Mouse (Mus musculus) hindbrain, embryonic 14.5 days (tissue): ENCODE data around the gene Cavin4. TPM values are rescaled to one million over a fixed set of nuclear protein-coding genes. Genes with fewer than 3 reads are reported as not detected.

Source experiments
- ATAC-seq: fragments of 200-750 bp; cut with Nextera tagmentation; 2 replicates; pipeline ENCODE4 v1.8.0; 2017; ENCODE audit warnings: moderate number of reproducible peaks, mild to moderate bottlenecking, moderate TSS enrichment, moderate library complexity; ENCODE audit not compliant: low FRiP score
- DNase-seq: peaks from one replicate; pipeline ENCODE4 v3.0.0-alpha.2; 2015; ENCODE audit warnings: low spot score
- H3K27ac ChIP-seq: fragments of 300-500 bp; sonication (generic); 2 replicates; pipeline ENCODE4 v1.5.1; 2014; ENCODE audit warnings: mild to moderate bottlenecking, moderate library complexity
- H3K27me3 ChIP-seq: fragments of 300-500 bp; sonication (generic); 2 replicates; pipeline ENCODE4 v1.6.1; 2014; ENCODE audit warnings: mild to moderate bottlenecking, low read length, mixed read lengths; ENCODE audit not compliant: control insufficient read depth, insufficient read depth
- H3K36me3 ChIP-seq: fragments of 300-500 bp; sonication (generic); replicated peaks from 2 replicates; pipeline ENCODE4 v1.6.1; 2014; ENCODE audit not compliant: control insufficient read depth, insufficient read depth
- H3K4me1 ChIP-seq: fragments of 300-500 bp; sonication (generic); replicated peaks from 2 replicates; pipeline ENCODE4 v1.6.1; 2014; ENCODE audit warnings: antibody characterized with exemption, low read length, mixed read lengths; ENCODE audit not compliant: control insufficient read depth, insufficient read depth
- H3K4me2 ChIP-seq: fragments of 300-500 bp; sonication (generic); replicated peaks from 2 replicates; pipeline ENCODE4 v1.6.1; 2014; ENCODE audit warnings: mild to moderate bottlenecking, moderate library complexity
- H3K4me3 ChIP-seq: fragments of 300-500 bp; sonication (generic); replicated peaks from 2 replicates; pipeline ENCODE4 v1.5.1; 2014; ENCODE audit warnings: mild to moderate bottlenecking, low read length
- H3K9ac ChIP-seq: fragments of 300-500 bp; sonication (generic); 2 replicates; pipeline ENCODE4 v1.6.1; 2014
- H3K9me3 ChIP-seq: fragments of 300-500 bp; sonication (generic); 2 replicates; pipeline ENCODE4 v1.6.1; 2016; ENCODE audit warnings: low read length; ENCODE audit not compliant: control insufficient read depth
- WGBS: fragments of 180-500 bp; shearing (Covaris S2); extraction: QIAGEN DNeasy Blood & Tissue Kit; methylation state at CpG from one replicate; pipeline ENCODE4 v1.1.7; 2014; 5-methylcytosine and 5-hydroxymethylcytosine counted together
- polyA plus RNA-seq: library from polyadenylated mRNA; unstranded; fragments of >200 nt; fragmentation: Nextera tagmentation; extraction: Ambion mirVana; gene quantifications from 2 replicates; pipeline ENCODE4 v1.2.1, GENCODE M21; 2014

Cavin4 gene
- polyA plus RNA-seq, 1 experiment from 2014 or later = 1.7 TPM

- Histone ChIP-seq H3K36me3 (peaks cover 83% of the 10 kb centered on the region), H3K4me3 (no peak overlapping the region), H3K4me2 (no peak overlapping the region), H3K9ac (no peak overlapping the region), H3K9me3 (no peaks in the 10 kb centered on the region), H3K4me1 (no peaks in the 10 kb centered on the region), H3K27me3 (no peaks in the 10 kb centered on the region), H3K27ac (0 out of 2 replicates have a peak overlapping the region, but pooled peaks have one; percentile 1)
- no peak for DNase-seq
- no peak for ATAC-seq
- WGBS = 88% methylated on average over 7 of the region's 7 CpGs
Measured at GRCm38 (mm10) chr4:48660619-48661575, 2.4 kb upstream of the Cavin4 start.

- Histone ChIP-seq H3K9ac (no peak overlapping the region), H3K27me3 (no peaks in the 10 kb centered on the region), H3K36me3 (peaks cover 64% of the 10 kb centered on the region), H3K9me3 (no peaks in the 10 kb centered on the region), H3K4me3 (no peak overlapping the region), H3K4me2 (no peak overlapping the region), H3K27ac (no peak overlapping the region), H3K4me1 (no peaks in the 10 kb centered on the region)
- DNase-seq (no peak), ATAC-seq (no peak)
- 96% methylated on average over 6 of the region's 6 CpGs for WGBS
Measured at GRCm38 (mm10) chr4:48664021-48664420, 707 bp downstream of the Cavin4 start.

- peaks cover 42% of the 10 kb centered on the region for H3K36me3 ChIP-seq
Measured at GRCm38 (mm10) chr4:48667279-48667678, 4.0 kb downstream of the Cavin4 start.

GRCm38 (mm10) chr4:48672915-48673314 is 9.6 kb downstream of the Cavin4 start:
- H3K9ac ChIP-seq = no peak overlapping the region

More at GRCm38 (mm10) chr4:48667279-48667678, 4.0 kb downstream of the Cavin4 start:
- Histone ChIP-seq H3K27me3 (no peaks in the 10 kb centered on the region), H3K4me2 (no peak overlapping the region), H3K27ac (no peak overlapping the region), H3K9ac (no peak overlapping the region), H3K4me3 (no peak overlapping the region), H3K9me3 (no peaks in the 10 kb centered on the region), H3K4me1 (no peaks in the 10 kb centered on the region)
- ATAC-seq (no peak), DNase-seq (no peak)
- 93% methylated on average over 6 of the region's 6 CpGs for WGBS

GRCm38 (mm10) chr4:48674412-48674811 is 11.1 kb downstream of the Cavin4 start:
- no peak overlapping the region for H3K4me3 ChIP-seq
- no peaks in the 10 kb centered on the region for H3K27me3 ChIP-seq
- H3K36me3 ChIP-seq = peaks cover 48% of the 10 kb centered on the region
- 89% methylated on average over 7 of the region's 7 CpGs for WGBS
- DNase-seq (no peak), ATAC-seq (no peak)
- H3K4me2 ChIP-seq = no peak overlapping the region
- no peaks in the 10 kb centered on the region for H3K4me1 ChIP-seq
- H3K9me3 ChIP-seq = no peaks in the 10 kb centered on the region
- H3K9ac ChIP-seq = no peak overlapping the region
- no peak overlapping the region for H3K27ac ChIP-seq

More at GRCm38 (mm10) chr4:48672915-48673314, 9.6 kb downstream of the Cavin4 start:
- Histone ChIP-seq H3K36me3 (peaks cover 53% of the 10 kb centered on the region), H3K4me2 (no peak overlapping the region), H3K27me3 (no peaks in the 10 kb centered on the region), H3K27ac (no peak overlapping the region), H3K9me3 (no peaks in the 10 kb centered on the region), H3K4me3 (no peak overlapping the region), H3K4me1 (no peaks in the 10 kb centered on the region)
- ATAC-seq (no peak), DNase-seq (no peak)
- 90% methylated on average over 5 of the region's 5 CpGs for WGBS

- Histone ChIP-seq H3K36me3 (peaks cover 43% of the 10 kb centered on the region), H3K4me3 (no peak overlapping the region), H3K4me1 (no peaks in the 10 kb centered on the region), H3K27ac (no peak overlapping the region), H3K27me3 (no peaks in the 10 kb centered on the region), H3K9me3 (no peaks in the 10 kb centered on the region), H3K9ac (no peak overlapping the region), H3K4me2 (no peak overlapping the region)
- WGBS = 93% methylated on average over 13 of the region's 13 CpGs
- ATAC-seq (no peak), DNase-seq (no peak)
Measured at GRCm38 (mm10) chr4:48676570-48677185, 13.4 kb downstream of the Cavin4 start.

GRCm38 (mm10) chr4:48677276-48677675 is 14.0 kb downstream of the Cavin4 start:
- H3K27me3 ChIP-seq = no peaks in the 10 kb centered on the region
- peaks cover 37% of the 10 kb centered on the region for H3K36me3 ChIP-seq
- no peaks in the 10 kb centered on the region for H3K4me1 ChIP-seq
- DNase-seq (no peak), ATAC-seq (no peak)
- 92% methylated on average over 8 of the region's 8 CpGs for WGBS
- H3K4me3 ChIP-seq = no peak overlapping the region
- no peak overlapping the region for H3K27ac ChIP-seq
- H3K9me3 ChIP-seq = no peaks in the 10 kb centered on the region
- H3K4me2 ChIP-seq = no peak overlapping the region
- H3K9ac ChIP-seq = no peak overlapping the region

GRCm38 (mm10) chr4:48677812-48678211 is 14.5 kb downstream of the Cavin4 start:
- 85% methylated on average over 2 of the region's 2 CpGs for WGBS
- H3K27me3 ChIP-seq = no peaks in the 10 kb centered on the region
- H3K4me2 ChIP-seq = no peak overlapping the region

GRCm38 (mm10) chr4:48678793-48679192 is 15.5 kb downstream of the Cavin4 start:
- Histone ChIP-seq H3K4me2 (no peak overlapping the region), H3K27ac (no peak overlapping the region), H3K4me3 (no peak overlapping the region), H3K27me3 (no peaks in the 10 kb centered on the region), H3K9me3 (no peaks in the 10 kb centered on the region), H3K9ac (no peak overlapping the region), H3K4me1 (no peaks in the 10 kb centered on the region), H3K36me3 (peaks cover 22% of the 10 kb centered on the region)
- 95% methylated on average over 9 of the region's 9 CpGs for WGBS
- no peak for ATAC-seq
- DNase-seq = no peak

More at GRCm38 (mm10) chr4:48677812-48678211, 14.5 kb downstream of the Cavin4 start:
- Histone ChIP-seq H3K9ac (no peak overlapping the region), H3K4me3 (no peak overlapping the region), H3K4me1 (no peaks in the 10 kb centered on the region), H3K27ac (no peak overlapping the region), H3K9me3 (no peaks in the 10 kb centered on the region), H3K36me3 (peaks cover 32% of the 10 kb centered on the region)
- ATAC-seq (no peak), DNase-seq (no peak)
